Mouse (Mus musculus) midbrain, embryonic 15.5 days (tissue): ENCODE data around the gene Brd3. TPM values are rescaled to one million over a fixed set of nuclear protein-coding genes. Genes with fewer than 3 reads are reported as not detected.

Experiments
- ATAC-seq: fragments of 200-750 bp; cut with Nextera tagmentation; replicated peaks from 2 replicates; pipeline ENCODE4 v1.8.0; 2017; ENCODE audit warnings: moderate TSS enrichment
- H3K27ac ChIP-seq: fragments of 300-500 bp; sonication (generic); 2 replicates; pipeline ENCODE4 v1.5.1; 2015; ENCODE audit warnings: mild to moderate bottlenecking, inconsistent platforms
- H3K27me3 ChIP-seq: fragments of 300-500 bp; sonication (generic); replicated peaks from 2 replicates; pipeline ENCODE4 v1.6.1; 2015; ENCODE audit warnings: inconsistent platforms
- H3K36me3 ChIP-seq: fragments of 300-500 bp; sonication (generic); replicated peaks from 2 replicates; pipeline ENCODE4 v1.6.1; 2015; ENCODE audit warnings: inconsistent platforms
- H3K4me1 ChIP-seq: fragments of 300-500 bp; sonication (generic); 2 replicates; pipeline ENCODE4 v1.6.1; 2015; ENCODE audit warnings: inconsistent platforms
- H3K4me2 ChIP-seq: fragments of 300-500 bp; sonication (generic); 2 replicates; pipeline ENCODE4 v1.6.1; 2015; ENCODE audit warnings: inconsistent platforms, mild to moderate bottlenecking, moderate library complexity
- H3K4me3 ChIP-seq: fragments of 300-500 bp; sonication (generic); 2 replicates; pipeline ENCODE4 v1.5.1; 2015; ENCODE audit warnings: mild to moderate bottlenecking, inconsistent platforms
- H3K9ac ChIP-seq: fragments of 300-500 bp; sonication (generic); 2 replicates; pipeline ENCODE4 v1.6.1; 2015; ENCODE audit warnings: mild to moderate bottlenecking, inconsistent platforms
- H3K9me3 ChIP-seq: fragments of 300-500 bp; sonication (generic); 2 replicates; pipeline ENCODE4 v1.6.1; 2016; ENCODE audit warnings: inconsistent platforms
- WGBS: fragments of 180-500 bp; shearing (Covaris S2); methylation state at CpG from one replicate; pipeline ENCODE4 v1.1.7; 2015; ENCODE audit warnings: mixed read lengths; 5-methylcytosine and 5-hydroxymethylcytosine counted together
- polyA plus RNA-seq: library from polyadenylated mRNA; unstranded; fragments of >200 nt; fragmentation: Nextera tagmentation; extraction: Ambion mirVana; gene quantifications from 2 replicates; pipeline ENCODE4 v1.2.1, GENCODE M21; 2015

Gene Brd3
- polyA plus RNA-seq, 1 experiment from 2014 or later = 137 TPM

DNA sequence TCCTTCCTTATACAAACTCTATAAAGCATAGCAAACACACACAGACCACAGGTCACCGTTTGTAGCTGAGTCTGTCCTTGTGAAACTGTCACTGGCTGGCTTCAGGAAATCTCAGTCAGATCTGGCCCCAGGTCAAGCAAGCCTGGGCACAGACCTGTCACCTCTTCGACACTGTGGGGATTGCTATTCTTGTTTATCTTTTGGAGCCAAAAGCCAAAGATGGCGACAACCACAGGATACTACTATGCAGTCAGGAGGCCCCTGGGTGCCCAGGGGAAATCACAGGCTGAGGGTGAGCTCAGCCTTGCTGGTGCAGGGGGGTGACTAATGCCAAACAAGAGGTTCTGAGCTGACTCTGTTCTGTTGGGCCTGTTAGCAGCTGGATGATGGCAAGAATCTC, 91.0 kb downstream of the Brd3 start:
- ATAC-seq = no peak
- H3K27ac ChIP-seq = no peak overlapping the region
- H3K9ac ChIP-seq = no peak overlapping the region
- peaks cover 66% of the 10 kb centered on the region for H3K4me1 ChIP-seq
- no peak overlapping the region for H3K4me3 ChIP-seq
- no peaks in the 10 kb centered on the region for H3K27me3 ChIP-seq
- no peaks in the 10 kb centered on the region for H3K36me3 ChIP-seq
- WGBS = 52% methylated on average over 3 of the region's 3 CpGs
- H3K4me2 ChIP-seq = no peak overlapping the region
- H3K9me3 ChIP-seq = no peaks in the 10 kb centered on the region

DNA sequence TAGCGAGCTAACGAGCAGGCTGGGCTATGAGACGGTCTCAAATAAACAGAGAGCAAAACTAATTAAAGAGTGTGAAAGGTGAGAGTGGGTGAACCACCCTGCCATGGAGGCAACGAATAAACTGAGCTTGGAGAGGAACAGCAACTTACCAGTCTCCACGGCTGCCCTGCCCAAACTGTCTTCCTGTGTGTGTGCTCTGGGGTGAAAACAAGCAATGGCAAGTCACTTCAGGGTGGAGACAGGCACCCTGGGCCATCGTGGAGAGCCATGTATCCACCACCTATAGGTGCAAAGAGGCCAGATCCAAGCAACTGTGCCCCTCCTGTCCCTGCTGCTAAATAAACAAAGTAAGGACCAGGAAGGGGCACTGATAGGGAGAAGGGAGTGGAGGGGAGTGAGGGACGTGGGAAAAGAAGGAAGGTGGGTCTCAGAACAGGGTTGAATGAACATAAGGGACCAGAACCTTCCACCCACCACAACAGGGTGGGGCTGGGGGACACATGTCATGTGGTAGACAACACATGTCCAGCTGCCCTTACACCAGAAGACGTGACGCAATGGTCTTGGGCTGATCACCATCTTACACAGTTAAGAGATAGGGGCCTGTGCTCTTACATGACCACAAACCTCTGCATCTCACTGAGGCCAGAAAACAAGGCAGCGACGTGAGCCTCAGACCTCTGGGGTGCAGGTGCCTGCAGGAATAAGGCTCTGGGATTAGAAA, 92.2 kb downstream of the Brd3 start:
- ATAC-seq = no peak
- Histone ChIP-seq H3K4me2 (no peak overlapping the region), H3K27ac (peak overlapping the region; percentile 37), H3K4me1 (peaks cover 64% of the 10 kb centered on the region), H3K27me3 (no peaks in the 10 kb centered on the region), H3K36me3 (no peaks in the 10 kb centered on the region), H3K9me3 (no peaks in the 10 kb centered on the region), H3K9ac (no peak overlapping the region), H3K4me3 (no peak overlapping the region)
- WGBS = 71% methylated on average over 11 of the region's 11 CpGs

DNA sequence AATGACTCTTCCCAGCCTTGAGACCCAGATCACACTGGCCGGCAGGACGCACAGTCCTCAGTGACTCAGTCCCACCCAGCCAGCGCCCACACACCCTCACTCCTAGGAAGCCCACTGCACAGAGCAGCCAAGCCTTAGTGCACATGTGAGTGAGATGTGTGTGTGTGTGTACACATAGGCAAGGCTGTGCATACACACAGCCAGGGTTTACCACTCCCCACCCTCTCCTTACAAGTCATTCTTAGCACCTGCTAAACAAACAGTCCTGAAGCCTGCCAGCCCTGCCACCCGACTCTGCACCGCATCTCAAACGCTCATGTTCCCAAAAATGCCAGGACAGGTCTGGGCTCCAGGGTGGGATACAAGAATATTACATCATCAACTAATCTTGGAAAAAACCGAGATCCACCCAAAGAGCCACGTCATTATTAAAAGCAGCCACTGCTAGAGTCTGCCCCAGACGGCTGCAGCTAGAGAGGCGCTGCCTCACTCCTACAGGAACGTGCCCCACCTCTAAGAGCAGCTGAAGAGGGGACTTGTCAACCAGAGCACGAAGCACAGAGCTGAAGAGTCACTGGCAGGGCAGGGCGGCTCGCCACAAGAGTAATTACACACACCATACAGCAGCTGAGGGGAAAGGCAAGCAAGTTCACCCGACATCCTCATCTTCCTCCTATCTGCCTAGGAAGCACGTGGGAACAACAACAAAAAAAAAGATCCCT, 93.4 kb downstream of the Brd3 start:
- Histone ChIP-seq H3K4me2 (peak overlapping the region; percentile 0; the same call in 1 of the 2 replicates), H3K27me3 (no peaks in the 10 kb centered on the region), H3K4me1 (peaks cover 65% of the 10 kb centered on the region), H3K9ac (no peak overlapping the region), H3K36me3 (no peaks in the 10 kb centered on the region), H3K9me3 (no peaks in the 10 kb centered on the region), H3K27ac (peak overlapping the region; percentile 37), H3K4me3 (no peak overlapping the region)
- peak; percentile 82 for ATAC-seq
- 12% methylated on average over 16 of the region's 16 CpGs for WGBS

DNA sequence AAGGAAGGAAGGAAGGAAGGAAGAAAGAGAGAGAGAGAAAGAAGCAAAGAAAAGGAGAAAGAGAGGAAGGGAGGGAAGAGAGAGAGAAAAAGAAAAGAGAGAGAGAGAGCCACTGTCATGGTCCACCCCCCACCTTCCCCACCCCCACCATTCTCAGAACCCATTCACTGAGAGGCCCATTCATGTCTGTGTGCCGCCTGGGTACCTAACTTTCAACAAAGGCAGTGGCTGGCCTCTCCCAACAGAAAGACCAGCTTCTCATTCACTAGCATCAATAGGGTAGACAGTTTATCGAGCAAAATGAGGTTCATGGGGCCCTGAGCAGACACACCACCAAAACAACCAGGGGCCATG, 93.9 kb downstream of the Brd3 start:
- H3K4me1 ChIP-seq = peaks cover 65% of the 10 kb centered on the region
- H3K27ac ChIP-seq = peak overlapping the region; percentile 37
- no peak for ATAC-seq
- H3K4me3 ChIP-seq = no peak overlapping the region
- H3K9me3 ChIP-seq = no peaks in the 10 kb centered on the region
- no peaks in the 10 kb centered on the region for H3K36me3 ChIP-seq
- H3K27me3 ChIP-seq = no peaks in the 10 kb centered on the region
- H3K9ac ChIP-seq = no peak overlapping the region
- WGBS = 11% methylated on average over 2 of the region's 2 CpGs
- H3K4me2 ChIP-seq = no peak overlapping the region

DNA sequence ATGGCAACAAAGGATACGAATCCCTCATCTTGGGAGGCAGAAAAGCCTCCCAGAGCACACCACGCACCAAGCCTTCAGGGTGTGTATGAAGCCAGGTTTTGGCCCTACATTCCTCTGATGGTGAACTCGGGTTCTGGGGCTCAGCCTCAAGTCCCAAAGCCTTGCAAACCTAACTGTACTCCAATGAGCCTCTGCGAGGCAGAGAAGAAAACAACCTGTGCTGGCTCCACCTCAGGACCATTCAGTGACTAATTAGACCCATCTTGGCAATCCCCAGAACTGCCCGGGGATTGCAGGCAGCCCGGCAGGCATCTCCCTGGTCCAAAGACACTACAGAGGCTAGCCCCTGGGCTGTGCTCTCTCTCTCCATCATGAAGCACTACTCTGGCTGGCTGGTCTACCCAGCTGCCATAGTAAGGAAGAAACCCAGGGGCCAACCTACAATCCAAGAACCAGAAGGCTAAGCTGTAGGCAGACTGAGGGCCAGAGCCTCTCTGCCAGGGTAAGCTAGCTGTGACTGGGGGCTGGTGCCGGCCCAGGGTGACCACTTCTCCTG, 95.1 kb downstream of the Brd3 start:
- no peak for ATAC-seq
- Histone ChIP-seq H3K36me3 (no peaks in the 10 kb centered on the region), H3K4me2 (no peak overlapping the region), H3K9me3 (no peaks in the 10 kb centered on the region), H3K27ac (peak overlapping the region; percentile 57), H3K27me3 (no peaks in the 10 kb centered on the region), H3K4me3 (no peak overlapping the region), H3K9ac (no peak overlapping the region), H3K4me1 (peaks cover 64% of the 10 kb centered on the region)
- 11% methylated on average over 7 of the region's 7 CpGs for WGBS

DNA sequence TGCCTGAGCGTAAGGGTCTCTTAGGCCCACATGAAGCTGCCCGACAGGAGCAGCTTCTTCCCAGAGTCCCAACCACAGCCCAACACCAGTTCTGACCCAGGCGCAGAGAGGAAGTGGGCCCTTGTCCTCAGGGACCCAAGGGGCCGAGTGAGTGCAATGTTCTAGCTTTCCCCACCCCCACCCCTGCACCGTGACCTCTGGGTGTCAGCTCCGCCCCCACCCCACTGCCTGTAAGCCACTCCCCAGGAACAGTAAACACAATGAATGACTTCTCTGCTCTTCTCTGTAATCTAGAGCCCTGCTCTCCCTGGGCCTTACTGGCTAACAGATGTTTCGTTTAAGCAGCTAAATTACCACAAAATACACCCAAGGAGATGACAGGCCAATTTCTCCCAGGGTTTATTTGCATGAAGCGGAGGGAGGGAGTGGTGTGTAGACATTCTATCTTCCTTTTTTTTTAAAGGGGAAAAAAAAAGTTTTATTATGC, 95.7 kb downstream of the Brd3 start:
- no peak overlapping the region for H3K9ac ChIP-seq
- ATAC-seq = 0 out of 2 replicates have a peak, but pooled peaks have one; percentile 19
- peak overlapping the region; percentile 57 for H3K27ac ChIP-seq

DNA sequence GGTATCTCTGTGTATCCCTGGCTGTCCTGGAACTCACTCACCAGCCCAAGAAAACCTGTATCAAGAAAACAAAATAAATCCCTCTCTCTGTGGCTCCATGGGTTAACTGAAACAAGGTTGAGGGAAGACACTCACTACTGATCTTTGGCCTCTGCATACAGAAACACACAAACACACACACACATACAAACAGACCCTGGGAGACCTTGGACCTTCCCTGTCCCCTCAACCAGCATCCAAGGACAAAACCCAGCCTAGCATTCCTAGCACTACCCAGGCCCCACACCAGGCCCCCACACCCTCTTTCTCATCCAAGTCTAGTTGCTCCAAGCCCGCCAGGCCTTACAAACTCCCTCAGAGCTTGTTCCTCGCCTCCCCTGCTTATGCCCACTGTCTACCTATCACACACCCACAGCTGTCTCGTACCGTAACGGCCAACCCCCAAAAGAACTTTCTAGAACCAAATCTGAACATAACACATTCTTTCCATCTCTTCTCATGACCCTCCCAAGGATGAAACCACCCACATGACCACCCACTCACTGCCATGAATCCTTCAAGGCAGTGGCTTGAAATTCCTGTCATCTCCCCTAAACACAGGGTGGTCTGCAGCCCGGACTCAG, 96.8 kb downstream of the Brd3 start:
- no peaks in the 10 kb centered on the region for H3K36me3 ChIP-seq
- no peaks in the 10 kb centered on the region for H3K9me3 ChIP-seq
- no peak overlapping the region for H3K4me3 ChIP-seq
- no peak overlapping the region for H3K9ac ChIP-seq
- peaks cover 58% of the 10 kb centered on the region for H3K4me1 ChIP-seq
- H3K27me3 ChIP-seq = no peaks in the 10 kb centered on the region
- no peak overlapping the region for H3K4me2 ChIP-seq
- ATAC-seq = no peak
- H3K27ac ChIP-seq = no peak overlapping the region
- WGBS = 92% methylated on average over 6 of the region's 6 CpGs

More for the DNA sequence above, 95.7 kb downstream of the Brd3 start:
- Histone ChIP-seq H3K4me1 (peaks cover 64% of the 10 kb centered on the region), H3K4me3 (no peak overlapping the region), H3K27me3 (no peaks in the 10 kb centered on the region), H3K36me3 (no peaks in the 10 kb centered on the region), H3K4me2 (no peak overlapping the region), H3K9me3 (no peaks in the 10 kb centered on the region)
- WGBS = 17% methylated on average over 8 of the region's 8 CpGs

DNA sequence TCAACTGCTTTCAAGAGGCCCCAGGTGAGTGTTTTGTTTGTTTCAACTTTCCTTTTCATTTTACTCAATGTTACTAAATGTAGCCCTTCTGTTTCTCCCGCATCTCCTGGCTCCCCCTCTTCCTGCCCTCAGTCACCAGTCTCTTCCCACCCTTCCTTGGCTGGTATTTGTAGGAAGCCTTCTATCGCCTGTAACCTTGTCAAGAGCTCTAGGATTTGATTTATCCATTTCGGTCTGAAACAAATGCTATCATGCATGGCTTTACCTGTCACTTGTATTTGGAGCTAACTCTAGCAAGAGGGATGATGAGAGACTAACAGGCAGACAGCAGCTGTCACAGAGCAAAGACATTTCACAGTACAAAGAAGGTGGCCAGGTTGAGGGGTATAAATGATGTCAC, 99.3 kb downstream of the Brd3 start:
- no peaks in the 10 kb centered on the region for H3K27me3 ChIP-seq
- no peak for ATAC-seq
- peaks cover 46% of the 10 kb centered on the region for H3K4me1 ChIP-seq
- H3K4me2 ChIP-seq = no peak overlapping the region
- no peak overlapping the region for H3K4me3 ChIP-seq
- H3K27ac ChIP-seq = no peak overlapping the region
- no peak overlapping the region for H3K9ac ChIP-seq
- no peaks in the 10 kb centered on the region for H3K36me3 ChIP-seq
- 77% methylated on average over 3 of the region's 3 CpGs for WGBS
- H3K9me3 ChIP-seq = no peaks in the 10 kb centered on the region

DNA sequence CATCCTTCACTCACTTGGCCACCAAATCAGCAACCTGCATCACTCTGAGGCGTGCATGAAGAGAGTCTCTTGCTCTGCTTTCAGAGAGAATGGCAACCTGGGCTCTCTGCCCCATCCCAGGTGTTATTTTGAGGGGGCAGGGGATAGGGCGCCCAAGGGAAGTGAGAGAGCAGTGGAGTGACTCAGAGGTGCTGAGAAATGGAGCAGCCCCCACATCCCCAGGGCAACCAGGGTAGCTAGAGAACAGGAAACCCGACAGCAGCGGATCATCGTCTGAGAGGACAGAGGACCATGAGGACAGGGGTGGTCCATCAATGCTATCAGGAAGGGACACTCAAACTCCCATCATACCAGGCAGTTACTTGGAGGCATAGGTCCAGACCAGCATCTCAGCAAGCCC, 100.5 kb downstream of the Brd3 start:
- no peak overlapping the region for H3K4me3 ChIP-seq
- no peak for ATAC-seq
- H3K27ac ChIP-seq = no peak overlapping the region
- H3K4me2 ChIP-seq = no peak overlapping the region
- no peaks in the 10 kb centered on the region for H3K36me3 ChIP-seq
- peaks cover 35% of the 10 kb centered on the region for H3K4me1 ChIP-seq
- whole genome bisulfite sequencing = 95% methylated on average over 5 of the region's 5 CpGs
- no peaks in the 10 kb centered on the region for H3K27me3 ChIP-seq
- H3K9me3 ChIP-seq = no peaks in the 10 kb centered on the region
- no peak overlapping the region for H3K9ac ChIP-seq

DNA sequence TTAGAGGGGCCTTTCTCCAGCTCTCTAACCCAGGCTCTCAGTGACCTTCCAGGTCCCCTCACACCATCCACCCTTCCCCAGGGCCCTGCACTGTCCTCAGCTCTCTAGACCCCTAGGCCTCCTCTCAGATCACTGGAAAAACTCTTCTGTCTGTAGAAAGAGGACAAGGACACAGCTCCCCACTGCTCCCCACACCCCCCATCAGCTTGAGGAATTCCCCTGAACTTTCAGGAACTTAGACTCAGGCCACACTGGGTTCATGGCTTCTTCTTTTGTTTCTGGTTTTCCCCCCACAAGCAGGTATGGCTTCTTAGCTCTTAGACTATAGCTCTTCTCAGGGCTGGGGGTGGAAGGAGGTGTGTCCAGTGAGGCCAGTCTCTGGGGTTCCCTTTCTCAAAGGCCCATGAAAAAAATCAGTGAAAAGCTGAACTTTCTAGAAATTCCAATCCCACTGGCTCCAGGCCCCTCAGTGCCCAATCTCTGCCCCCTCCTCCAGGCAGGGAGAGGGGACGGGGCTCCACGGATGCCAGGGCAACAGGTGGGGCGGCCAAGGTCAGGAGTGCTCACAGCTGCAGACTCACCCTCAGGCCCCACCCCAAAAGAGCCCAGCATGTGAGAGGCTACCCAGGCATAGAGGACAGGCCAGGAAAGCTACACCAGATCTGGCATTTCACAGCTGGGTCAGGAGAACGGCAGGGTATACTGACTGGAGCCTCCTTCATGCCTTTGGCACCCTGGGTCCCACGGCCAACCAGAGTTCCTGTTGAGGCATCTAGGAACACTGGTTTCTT, 102.2 kb downstream of the Brd3 start:
- Histone ChIP-seq H3K27ac (no peak overlapping the region), H3K27me3 (no peaks in the 10 kb centered on the region), H3K4me3 (no peak overlapping the region), H3K9me3 (no peaks in the 10 kb centered on the region), H3K4me1 (peaks cover 26% of the 10 kb centered on the region), H3K4me2 (no peak overlapping the region), H3K36me3 (no peaks in the 10 kb centered on the region), H3K9ac (no peak overlapping the region)
- WGBS = 69% methylated on average over 5 of the region's 5 CpGs
- no peak for ATAC-seq

DNA sequence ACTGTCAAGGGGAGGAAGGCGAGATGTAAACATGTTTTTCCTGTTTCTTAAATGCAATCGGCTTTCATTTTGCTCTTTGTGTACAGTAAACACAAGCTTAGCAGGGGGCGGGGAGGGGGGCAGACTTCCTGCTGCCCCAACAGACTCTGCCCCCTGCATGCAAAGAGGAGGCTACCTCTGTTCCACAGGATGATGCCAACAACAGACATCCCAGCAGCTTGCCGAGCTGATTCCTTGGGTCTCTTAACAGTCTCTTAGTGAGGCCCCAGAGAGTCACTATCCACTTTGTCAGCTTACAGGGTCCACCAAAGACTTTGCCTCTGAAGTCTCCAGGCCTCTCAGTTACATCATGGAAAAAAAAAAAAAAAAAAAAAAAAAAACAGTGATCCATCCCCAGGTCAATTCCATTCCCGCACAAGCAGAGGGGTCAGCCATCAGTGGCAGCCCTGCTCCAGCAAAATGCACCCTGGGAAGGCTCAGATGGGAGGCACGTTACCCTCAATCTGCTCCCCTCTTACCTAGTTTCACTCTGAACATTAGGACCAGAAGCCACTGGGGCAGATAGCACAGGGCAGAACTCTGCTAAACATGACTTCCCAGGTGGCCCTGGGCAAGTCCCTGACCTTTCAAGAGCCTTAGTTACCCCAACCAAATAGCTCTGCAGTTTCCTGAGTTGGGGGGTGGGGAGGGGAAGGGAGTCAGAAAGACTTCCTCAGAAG, 102.9 kb downstream of the Brd3 start:
- Histone ChIP-seq H3K4me3 (no peak overlapping the region), H3K9ac (no peak overlapping the region), H3K4me2 (no peak overlapping the region), H3K27ac (no peak overlapping the region), H3K27me3 (no peaks in the 10 kb centered on the region), H3K4me1 (peaks cover 24% of the 10 kb centered on the region), H3K9me3 (no peaks in the 10 kb centered on the region), H3K36me3 (no peaks in the 10 kb centered on the region)
- 53% methylated on average over 6 of the region's 6 CpGs for WGBS
- no peak for ATAC-seq
